Mouse (Mus musculus): ENCODE results near the gene BC049352.

The BC049352 gene

DNA sequence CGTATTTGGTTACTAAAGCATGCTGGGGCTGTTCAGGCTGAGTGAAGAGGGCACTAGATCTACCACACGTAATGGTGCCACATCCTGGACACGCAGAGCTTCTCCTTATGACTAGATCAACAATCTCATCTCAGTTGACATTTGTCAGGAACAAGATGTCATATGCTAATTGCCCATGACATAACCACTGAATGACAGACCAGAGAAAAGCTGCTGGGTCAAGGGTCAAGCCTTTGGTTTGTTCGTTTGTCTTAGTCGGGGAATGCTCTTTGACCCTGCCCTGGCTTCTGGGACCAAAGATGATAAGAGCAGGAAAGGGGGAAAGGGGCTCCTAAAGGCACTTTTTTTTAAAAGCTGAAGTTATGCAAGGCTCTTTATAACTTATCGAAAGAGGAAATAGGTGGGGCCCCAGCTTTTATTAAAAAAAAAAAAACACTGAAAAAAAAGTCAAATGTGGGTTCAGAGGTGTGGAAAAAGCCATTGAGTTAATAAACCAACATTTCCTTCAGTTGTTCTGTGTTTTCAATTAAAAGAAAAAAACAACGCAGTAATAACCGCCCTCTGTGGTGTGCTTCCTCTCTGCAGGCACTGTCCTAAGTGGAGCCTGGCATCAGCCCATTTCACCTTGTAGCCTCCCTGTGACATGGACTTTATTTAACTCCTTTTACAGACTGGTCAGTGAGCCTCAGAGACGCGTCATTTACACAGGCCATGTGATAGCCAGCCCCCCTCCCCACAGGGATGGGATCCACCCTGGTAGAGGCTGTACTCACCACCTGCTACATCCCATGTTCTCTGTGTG is 112.6 kb downstream of the BC049352 start:
- DNase-seq (ENCODE audit: low read depth, low spot score), result peak; percentile 84

DNA sequence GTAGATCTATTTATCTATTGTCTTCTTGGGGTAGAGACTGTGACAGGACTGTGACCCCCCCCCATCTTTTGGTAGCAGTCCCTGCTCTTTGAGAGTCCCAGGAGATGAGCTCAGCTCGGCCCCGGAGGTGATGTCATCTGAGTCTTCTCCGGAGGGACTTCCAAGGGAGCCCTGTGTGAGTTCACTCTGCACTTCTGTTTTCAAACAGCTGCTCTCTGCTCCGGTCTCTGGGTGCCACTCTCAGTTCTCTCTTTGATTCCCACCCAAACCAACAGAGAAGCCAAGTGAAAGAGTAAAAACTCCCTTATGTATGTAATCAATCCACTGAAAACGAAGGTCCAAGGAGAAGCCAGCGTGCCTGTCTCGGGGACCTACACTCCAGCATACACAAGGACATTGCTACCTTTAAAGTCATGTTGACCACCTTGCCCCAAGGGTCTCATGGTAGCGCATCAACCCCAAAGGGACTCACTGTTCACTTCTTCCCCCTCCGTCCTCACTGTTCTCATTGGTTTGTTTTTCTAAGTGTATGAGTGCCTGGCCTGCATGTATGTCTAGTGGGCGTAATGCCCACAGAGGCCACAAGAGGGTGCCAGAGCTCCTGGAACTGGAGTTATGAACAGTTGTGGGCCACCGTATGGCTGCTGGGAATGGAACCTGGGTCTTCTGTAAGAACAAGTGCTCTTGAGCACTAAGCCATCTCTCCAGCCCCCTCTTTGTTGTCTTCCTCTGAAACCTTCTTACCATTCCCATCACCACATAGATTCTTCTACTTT is 117.6 kb downstream of the BC049352 start:
- peak; percentile 77 for DNase-seq (ENCODE audit: low read depth, low spot score)

Measured in CD4-positive helper T cell, adult 2 months (primary cell).